Mouse (Mus musculus): ENCODE measurements at regions not wholly inside any gene's neighbourhood (a gene's known extent, or its start where the extent isn't known, plus 50 kb on each side); places are given as distances from the start of the nearest gene placed in this dataset.

- Histone ChIP-seq H3K36me3 (ENCODE audit: control insufficient read depth, insufficient read depth, low read length) (no peaks in the 10 kb centered on the region), H3K9me3 (ENCODE audit: control insufficient read depth, low read length) (no peaks in the 10 kb centered on the region), H3K4me2 (replicated peaks; ENCODE audit: low read depth, low read length, severe bottlenecking) (no peak overlapping the region), H3K4me1 (ENCODE audit: control insufficient read depth, insufficient read depth, low read length) (no peaks in the 10 kb centered on the region), H3K4me3 (replicated peaks; ENCODE audit: low read length) (no peak overlapping the region), H3K9ac (ENCODE audit: low read depth, low read length, severe bottlenecking) (no peak overlapping the region), H3K27me3 (ENCODE audit: control insufficient read depth, insufficient read depth, low read length) (no peaks in the 10 kb centered on the region), H3K27ac (replicated peaks; ENCODE audit: low read depth, low read length) (no peak overlapping the region)
- ATAC-seq (ENCODE audit: low FRiP score, low read depth), result no peak
- WGBS, result 68% methylated on average over 2 of the region's 2 CpGs
- no peak for TF ChIP-seq POLR2A (IDR thresholded peaks at IDR 0.05; ENCODE audit: borderline replicate concordance, extremely low read depth, insufficient read depth, insufficient read length)
- no peak for DNase-seq (ENCODE audit: low spot score)
Measured at GRCm38 (mm10) chr7:51101166-51101565, 409.7 kb upstream of the Ano5 start.

DNA sequence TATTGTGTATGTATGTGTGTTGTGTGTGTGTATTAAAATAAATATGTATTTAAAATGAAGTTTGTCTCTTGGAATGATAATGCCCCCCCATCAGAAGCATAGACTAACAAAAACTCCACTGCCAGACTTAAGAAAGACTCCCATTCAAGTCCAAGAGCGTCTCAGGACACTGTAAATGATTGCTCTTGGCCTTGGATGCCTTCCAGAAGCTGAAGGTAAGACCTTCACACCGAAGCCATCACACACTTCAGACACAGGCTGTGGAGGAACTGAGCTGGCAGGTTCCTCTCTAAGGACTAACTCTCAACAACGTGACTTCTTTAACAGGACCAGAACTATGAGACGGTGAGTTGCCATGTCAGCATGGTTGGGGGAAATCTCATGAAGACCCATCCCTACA lies 370.0 kb upstream of the Ano5 start:
- ATAC-seq (ENCODE audit: low FRiP score, low read depth), result no peak
- WGBS, result 75% methylated on average over 4 of the region's 4 CpGs
- no peak overlapping the region for H3K27ac ChIP-seq (replicated peaks; ENCODE audit: low read depth, low read length)

GRCm38 (mm10) chr7:51175211-51175610 lies 335.6 kb upstream of the Ano5 start:
- WGBS, result 85% methylated on average over 8 of the region's 8 CpGs
- H3K9me3 ChIP-seq (ENCODE audit: control insufficient read depth, low read length), result no peaks in the 10 kb centered on the region
- DNase-seq (ENCODE audit: low spot score) (no peak), ATAC-seq (ENCODE audit: low FRiP score, low read depth) (no peak)
- H3K4me3 ChIP-seq (replicated peaks; ENCODE audit: low read length), result no peak overlapping the region
- no peak for TF ChIP-seq POLR2A (IDR thresholded peaks at IDR 0.05; ENCODE audit: borderline replicate concordance, extremely low read depth, insufficient read depth, insufficient read length)
- no peaks in the 10 kb centered on the region for H3K4me1 ChIP-seq (ENCODE audit: control insufficient read depth, insufficient read depth, low read length)
- no peak overlapping the region for H3K9ac ChIP-seq (ENCODE audit: low read depth, low read length, severe bottlenecking)
- no peak overlapping the region for H3K4me2 ChIP-seq (replicated peaks; ENCODE audit: low read depth, low read length, severe bottlenecking)
- H3K36me3 ChIP-seq (ENCODE audit: control insufficient read depth, insufficient read depth, low read length), result no peaks in the 10 kb centered on the region
- no peak overlapping the region for H3K27ac ChIP-seq (replicated peaks; ENCODE audit: low read depth, low read length)
- H3K27me3 ChIP-seq (ENCODE audit: control insufficient read depth, insufficient read depth, low read length), result no peaks in the 10 kb centered on the region

More for the DNA sequence above, 370.0 kb upstream of the Ano5 start:
- H3K27me3 ChIP-seq (ENCODE audit: control insufficient read depth, insufficient read depth, low read length), result no peaks in the 10 kb centered on the region
- no peak overlapping the region for H3K9ac ChIP-seq (ENCODE audit: low read depth, low read length, severe bottlenecking)
- no peak for TF ChIP-seq POLR2A (IDR thresholded peaks at IDR 0.05; ENCODE audit: borderline replicate concordance, extremely low read depth, insufficient read depth, insufficient read length)
- H3K4me3 ChIP-seq (replicated peaks; ENCODE audit: low read length), result no peak overlapping the region
- no peaks in the 10 kb centered on the region for H3K9me3 ChIP-seq (ENCODE audit: control insufficient read depth, low read length)
- H3K4me2 ChIP-seq (replicated peaks; ENCODE audit: low read depth, low read length, severe bottlenecking), result no peak overlapping the region
- no peak for DNase-seq (ENCODE audit: low spot score)
- H3K36me3 ChIP-seq (ENCODE audit: control insufficient read depth, insufficient read depth, low read length), result no peaks in the 10 kb centered on the region
- no peaks in the 10 kb centered on the region for H3K4me1 ChIP-seq (ENCODE audit: control insufficient read depth, insufficient read depth, low read length)

DNA sequence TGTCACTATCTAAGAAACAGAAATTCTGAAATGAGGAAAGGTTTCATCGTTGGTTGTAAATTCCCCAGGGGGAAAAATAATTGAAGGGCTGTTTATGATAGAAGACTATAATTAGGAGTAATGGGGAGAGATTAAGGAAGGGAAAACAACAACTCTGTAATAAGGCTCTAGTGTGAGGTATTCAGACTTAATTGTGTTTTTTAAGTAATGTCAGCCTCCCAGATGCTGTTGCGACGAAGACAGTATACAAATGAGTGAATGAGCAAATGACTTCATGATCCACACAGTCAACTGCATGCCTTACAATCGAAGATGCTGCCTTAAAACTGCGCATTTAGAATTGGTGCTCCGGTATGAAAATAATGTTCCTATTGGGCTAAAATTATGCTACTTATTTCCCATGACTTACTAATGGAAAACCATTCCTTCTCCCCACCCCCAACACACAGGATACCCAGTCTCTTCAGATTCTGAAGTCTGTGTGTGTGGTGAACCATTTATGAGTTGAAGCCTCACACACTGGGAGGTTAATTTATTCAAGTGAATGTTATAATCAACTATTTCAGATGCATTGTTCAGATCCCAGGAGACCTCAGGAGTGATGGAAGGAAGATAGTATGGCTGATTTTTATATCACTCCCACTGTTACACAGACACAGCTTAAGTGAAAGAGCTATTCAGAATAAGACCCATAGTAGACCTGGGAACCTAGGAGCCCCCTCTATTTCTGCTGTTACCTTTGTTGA lies 295.2 kb upstream of the Ano5 start:
- 75% methylated on average over 6 of the region's 6 CpGs for WGBS
- TF ChIP-seq POLR2A (IDR thresholded peaks at IDR 0.05; ENCODE audit: borderline replicate concordance, extremely low read depth, insufficient read depth, insufficient read length), result no peak
- ATAC-seq (ENCODE audit: low FRiP score, low read depth), result no peak

GRCm38 (mm10) chr7:51216233-51216605 lies 294.6 kb upstream of the Ano5 start:
- H3K27me3 ChIP-seq (ENCODE audit: control insufficient read depth, insufficient read depth, low read length), result no peaks in the 10 kb centered on the region
- H3K4me2 ChIP-seq (replicated peaks; ENCODE audit: low read depth, low read length, severe bottlenecking), result no peak overlapping the region
- H3K4me3 ChIP-seq (replicated peaks; ENCODE audit: low read length), result no peak overlapping the region
- no peaks in the 10 kb centered on the region for H3K9me3 ChIP-seq (ENCODE audit: control insufficient read depth, low read length)
- H3K4me1 ChIP-seq (ENCODE audit: control insufficient read depth, insufficient read depth, low read length), result no peaks in the 10 kb centered on the region
- no peak overlapping the region for H3K9ac ChIP-seq (ENCODE audit: low read depth, low read length, severe bottlenecking)
- 80% methylated on average over 3 of the region's 3 CpGs for WGBS
- no peak for TF ChIP-seq POLR2A (IDR thresholded peaks at IDR 0.05; ENCODE audit: borderline replicate concordance, extremely low read depth, insufficient read depth, insufficient read length)
- H3K27ac ChIP-seq (replicated peaks; ENCODE audit: low read depth, low read length), result no peak overlapping the region
- no peak for ATAC-seq (ENCODE audit: low FRiP score, low read depth)
- no peaks in the 10 kb centered on the region for H3K36me3 ChIP-seq (ENCODE audit: control insufficient read depth, insufficient read depth, low read length)
- no peak for DNase-seq (ENCODE audit: low spot score)

More for the DNA sequence above, 295.2 kb upstream of the Ano5 start:
- no peak overlapping the region for H3K4me2 ChIP-seq (replicated peaks; ENCODE audit: low read depth, low read length, severe bottlenecking)
- no peak overlapping the region for H3K27ac ChIP-seq (replicated peaks; ENCODE audit: low read depth, low read length)
- H3K36me3 ChIP-seq (ENCODE audit: control insufficient read depth, insufficient read depth, low read length), result no peaks in the 10 kb centered on the region
- no peak overlapping the region for H3K4me3 ChIP-seq (replicated peaks; ENCODE audit: low read length)
- DNase-seq (ENCODE audit: low spot score), result no peak
- H3K27me3 ChIP-seq (ENCODE audit: control insufficient read depth, insufficient read depth, low read length), result no peaks in the 10 kb centered on the region
- H3K9me3 ChIP-seq (ENCODE audit: control insufficient read depth, low read length), result no peaks in the 10 kb centered on the region
- H3K4me1 ChIP-seq (ENCODE audit: control insufficient read depth, insufficient read depth, low read length), result no peaks in the 10 kb centered on the region
- H3K9ac ChIP-seq (ENCODE audit: low read depth, low read length, severe bottlenecking), result no peak overlapping the region
